Mouse (Mus musculus): ENCODE measurements around the gene Hoxd9.

Hoxd9 gene

GRCm38 (mm10) chr2:74668370-74669229, 28.9 kb upstream of the Hoxd9 start:
- CTCF ChIA-PET: no interaction called here

DNA sequence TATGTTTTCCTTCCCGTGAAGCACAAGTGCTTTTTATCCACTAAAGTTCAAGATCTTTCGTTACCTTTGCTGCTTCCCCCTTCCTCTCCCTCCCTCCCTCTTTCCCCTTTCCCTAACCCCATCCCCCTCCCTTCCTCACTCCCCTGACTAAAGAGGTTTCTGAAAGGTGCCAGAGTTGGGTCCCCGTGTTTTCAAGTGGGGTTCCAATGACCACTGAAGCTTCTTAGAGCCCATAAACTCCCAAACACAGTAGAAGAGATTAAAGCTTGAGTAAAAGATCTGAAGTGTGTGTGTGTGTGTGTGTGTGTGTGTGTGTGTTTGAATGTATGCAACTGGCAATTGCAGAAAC, 28.3 kb upstream of the Hoxd9 start:
- CTCF ChIA-PET: interaction anchor here (0.8 kb wide), 1 partner anchor 17 kb away, joined by 3 read pairs; no protein-coding TSS in a partner anchor

DNA sequence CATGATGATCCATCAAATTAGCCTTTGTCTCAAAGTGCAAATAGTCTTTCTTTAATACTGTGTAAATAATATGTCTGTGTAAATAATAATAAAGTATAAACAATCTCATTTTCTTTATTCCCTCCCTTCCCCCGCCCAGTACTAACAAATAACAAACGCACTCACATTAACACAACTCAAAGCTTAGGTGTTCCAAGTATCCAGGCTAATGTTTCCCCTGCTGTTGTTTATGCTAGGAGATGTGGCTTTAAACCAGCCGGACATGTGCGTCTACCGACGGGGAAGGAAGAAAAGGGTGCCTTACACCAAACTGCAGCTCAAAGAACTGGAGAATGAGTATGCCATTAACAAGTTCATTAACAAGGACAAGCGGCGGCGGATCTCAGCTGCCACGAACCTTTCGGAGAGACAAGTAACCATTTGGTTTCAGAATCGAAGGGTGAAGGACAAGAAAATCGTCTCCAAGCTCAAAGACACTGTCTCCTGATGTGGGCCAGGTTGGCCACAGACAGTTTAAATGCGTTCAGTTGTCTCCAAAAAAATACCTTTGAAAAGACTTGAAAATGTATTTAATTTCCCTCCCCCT, 27.8 kb upstream of the Hoxd9 start:
- CTCF ChIA-PET: interaction anchor here (0.8 kb wide), 1 partner anchor 18 kb away, joined by 3 read pairs; no protein-coding TSS in a partner anchor

DNA sequence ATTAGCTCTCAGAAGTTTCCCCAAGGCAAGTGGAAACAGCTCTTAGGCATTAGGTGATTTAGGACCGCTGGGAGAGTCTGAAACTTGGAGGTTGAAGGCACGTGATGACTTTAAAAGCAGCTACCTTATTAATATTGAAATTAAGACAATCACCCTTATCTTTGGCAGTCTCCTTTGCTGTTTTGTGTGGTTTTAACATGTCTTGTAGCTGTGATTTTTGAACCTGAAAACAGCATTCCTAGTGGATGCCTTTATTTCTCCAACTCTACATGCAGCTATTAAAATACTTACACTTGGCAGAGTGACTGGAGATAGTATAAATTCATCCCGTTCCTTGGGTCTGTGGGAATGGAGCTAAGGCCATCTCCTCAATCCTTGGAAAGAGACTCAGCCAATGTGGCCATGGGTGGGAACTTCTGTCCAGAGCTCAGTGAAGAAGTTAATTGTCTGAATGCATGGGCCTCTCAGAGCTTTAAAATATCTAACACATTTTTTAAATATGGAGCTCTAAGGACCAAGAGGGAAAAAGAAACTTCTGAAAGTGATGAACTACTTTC, 26.8 kb upstream of the Hoxd9 start:
- CTCF ChIA-PET: interaction anchor here (0.6 kb wide), 1 partner anchor 16 kb away, joined by 3 read pairs; no protein-coding TSS in a partner anchor

DNA sequence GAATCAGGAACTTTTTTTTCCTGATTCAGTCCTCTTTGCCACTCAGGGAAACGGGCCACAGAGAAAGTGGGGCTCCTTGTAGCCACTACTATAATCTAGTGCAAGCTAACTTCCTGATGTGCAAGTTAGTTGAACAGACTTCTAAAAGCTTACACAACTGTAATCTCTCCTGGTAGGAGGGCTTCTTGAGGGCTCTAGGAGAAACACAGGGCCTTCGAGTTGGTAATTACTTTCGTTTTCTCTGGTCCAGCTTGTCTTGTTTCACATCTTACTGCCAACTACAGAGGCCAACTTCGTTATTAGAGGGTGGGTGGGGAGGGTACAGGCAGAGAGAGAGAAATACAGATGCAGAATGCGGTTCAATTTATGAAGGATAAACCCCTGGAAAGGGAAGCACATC, 25.7 kb upstream of the Hoxd9 start:
- CTCF ChIA-PET: no interaction called here

DNA sequence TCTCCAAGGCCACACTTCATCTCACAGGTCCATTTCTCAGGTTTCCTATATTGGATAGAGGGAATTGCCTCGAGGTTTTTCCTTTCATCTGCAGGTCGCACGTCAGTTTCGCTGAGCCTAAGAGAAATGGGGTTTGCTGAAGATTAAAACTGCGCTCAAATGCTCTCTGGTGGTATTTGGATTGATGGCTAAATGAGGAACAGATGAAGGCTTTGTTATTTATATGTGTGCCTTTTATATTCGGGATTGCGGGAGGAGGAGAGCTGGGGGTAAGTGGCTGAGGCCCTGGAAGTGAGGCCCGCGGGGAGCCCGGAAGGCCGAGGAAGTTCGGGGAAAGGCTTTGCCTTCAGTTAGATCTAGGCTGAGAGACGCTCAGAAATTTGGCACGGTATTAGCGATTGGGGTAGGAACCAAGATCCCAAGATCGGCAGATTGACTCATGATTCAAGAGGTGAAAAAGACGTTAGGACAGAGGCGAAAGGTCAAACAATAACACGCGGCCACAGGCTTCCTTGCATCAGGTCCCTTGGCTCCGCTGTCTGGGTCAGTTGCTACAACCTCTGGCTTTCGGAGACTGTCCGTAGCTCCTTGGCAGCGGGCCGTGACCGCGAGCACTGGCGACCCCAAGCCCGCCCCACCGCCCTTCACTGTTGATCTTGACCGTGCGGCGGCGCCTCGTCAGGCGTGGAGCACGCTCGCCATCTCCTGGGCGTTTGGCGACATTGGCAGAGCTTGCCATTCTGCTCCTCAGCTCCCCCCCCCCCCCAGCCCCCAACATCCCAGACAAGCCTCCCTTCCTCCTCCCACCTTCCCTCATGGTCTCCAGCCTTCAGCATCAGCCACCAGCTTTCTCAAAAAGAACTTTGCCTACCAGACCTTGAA, 24.8 kb upstream of the Hoxd9 start:
- CTCF ChIA-PET: no interaction called here

- CTCF ChIA-PET: no interaction called here
These were observed 23.6 kb upstream of the Hoxd9 start for GRCm38 (mm10) chr2:74673835-74674425.

DNA sequence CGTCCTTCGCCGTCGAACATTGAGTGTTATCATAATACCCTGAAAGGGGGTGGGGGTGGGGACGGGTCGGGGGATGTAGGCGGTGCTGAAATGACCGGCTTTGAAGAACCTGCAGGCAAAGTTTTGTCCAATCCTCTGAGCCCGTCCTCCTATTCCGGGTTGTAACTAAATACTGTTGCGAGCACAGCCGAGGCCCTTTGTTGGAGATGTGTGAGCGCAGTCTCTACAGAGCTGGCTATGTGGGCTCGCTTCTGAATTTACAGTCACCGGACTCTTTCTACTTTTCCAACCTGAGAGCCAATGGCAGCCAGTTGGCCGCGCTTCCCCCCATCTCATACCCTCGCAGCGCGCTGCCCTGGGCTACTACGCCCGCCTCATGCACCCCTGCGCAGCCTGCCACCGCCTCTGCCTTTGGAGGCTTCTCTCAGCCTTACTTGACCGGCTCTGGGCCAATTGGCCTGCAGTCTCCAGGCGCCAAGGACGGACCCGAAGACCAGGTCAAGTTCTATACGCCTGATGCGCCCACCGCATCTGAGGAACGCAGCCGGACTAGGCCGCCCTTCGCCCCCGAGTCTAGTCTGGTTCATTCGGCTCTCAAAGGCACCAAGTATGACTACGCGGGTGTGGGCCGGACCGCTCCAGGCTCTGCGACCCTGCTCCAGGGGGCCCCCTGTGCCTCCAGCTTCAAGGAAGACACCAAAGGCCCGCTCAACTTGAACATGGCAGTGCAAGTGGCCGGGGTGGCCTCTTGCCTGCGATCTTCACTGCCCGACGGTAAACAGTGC, 22.5 kb upstream of the Hoxd9 start, which contains the start of gene Hoxd12:
Gene Hoxd12, plus strand, starts transcription at position 133 of the 785 bp plus-strand sequence.
- CTCF ChIA-PET: interaction anchor here (0.6 kb wide), 1 partner anchor 25 kb away, joined by 6 read pairs; no protein-coding TSS in a partner anchor

DNA sequence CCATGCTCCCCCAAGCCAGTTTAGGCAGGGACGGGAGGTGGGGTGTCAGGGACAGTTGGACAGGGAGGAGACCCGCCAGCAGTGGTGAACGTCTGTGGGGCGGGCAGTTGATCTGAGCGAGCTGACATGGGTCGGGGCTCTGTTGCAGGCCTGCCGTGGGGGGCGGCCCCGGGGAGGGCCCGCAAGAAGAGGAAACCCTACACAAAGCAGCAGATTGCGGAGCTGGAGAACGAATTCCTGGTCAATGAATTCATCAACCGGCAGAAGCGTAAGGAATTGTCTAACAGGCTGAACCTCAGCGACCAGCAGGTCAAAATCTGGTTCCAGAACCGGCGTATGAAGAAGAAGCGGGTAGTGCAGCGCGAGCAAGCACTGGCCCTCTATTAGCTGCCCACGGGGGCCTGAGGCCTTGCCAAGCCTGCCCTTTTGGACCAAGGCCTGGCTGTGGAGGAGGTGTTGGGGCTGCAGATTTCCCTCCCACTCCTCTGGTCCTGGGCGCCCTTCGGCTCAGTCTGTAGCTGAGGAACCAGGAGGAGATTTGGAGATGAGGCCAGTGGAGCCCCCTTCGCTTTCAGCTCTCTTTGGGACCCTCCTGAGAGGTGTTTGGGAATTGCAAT, 21.8 kb upstream of the Hoxd9 start:
- CTCF ChIA-PET: no interaction called here

GRCm38 (mm10) chr2:74676376-74677052, 21.0 kb upstream of the Hoxd9 start:
- CTCF ChIA-PET: interaction anchor here (0.5 to 0.7 kb wide), 2 partner anchors 12 to 754 kb away, joined by 3 to 4 read pairs; no protein-coding TSS in a partner anchor

DNA sequence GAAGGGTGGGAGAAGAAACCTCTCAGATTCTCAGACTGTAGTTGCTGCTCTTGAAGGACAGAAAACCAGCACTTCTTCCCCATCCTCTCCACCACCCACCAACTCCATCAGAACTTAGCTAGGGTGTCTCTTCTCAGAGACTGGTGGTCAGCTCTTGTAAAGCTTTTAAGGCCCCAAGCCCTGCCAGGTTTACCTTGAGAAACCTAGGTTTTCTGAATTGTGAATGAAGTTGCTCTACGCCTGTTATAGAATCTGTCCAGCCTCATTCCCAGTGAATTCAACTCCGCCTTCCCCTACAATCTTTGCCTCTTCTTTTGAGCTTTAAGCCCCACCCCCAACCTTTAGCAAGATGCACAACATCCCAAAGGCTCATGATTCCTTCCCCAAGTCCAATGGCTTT, 20.4 kb upstream of the Hoxd9 start:
- CTCF ChIA-PET: interaction anchor here (0.5 to 0.7 kb wide), 2 partner anchors 13 to 755 kb away, joined by 3 to 4 read pairs; no protein-coding TSS in a partner anchor

GRCm38 (mm10) chr2:74678891-74679595, 18.5 kb upstream of the Hoxd9 start, which contains the start of gene Hoxd11:
Hoxd11 (plus strand) TSS chr2:74679557.
- CTCF ChIA-PET: no interaction called here

GRCm38 (mm10) chr2:74679596-74679971, 17.9 kb upstream of the Hoxd9 start:
- CTCF ChIA-PET: no interaction called here

DNA sequence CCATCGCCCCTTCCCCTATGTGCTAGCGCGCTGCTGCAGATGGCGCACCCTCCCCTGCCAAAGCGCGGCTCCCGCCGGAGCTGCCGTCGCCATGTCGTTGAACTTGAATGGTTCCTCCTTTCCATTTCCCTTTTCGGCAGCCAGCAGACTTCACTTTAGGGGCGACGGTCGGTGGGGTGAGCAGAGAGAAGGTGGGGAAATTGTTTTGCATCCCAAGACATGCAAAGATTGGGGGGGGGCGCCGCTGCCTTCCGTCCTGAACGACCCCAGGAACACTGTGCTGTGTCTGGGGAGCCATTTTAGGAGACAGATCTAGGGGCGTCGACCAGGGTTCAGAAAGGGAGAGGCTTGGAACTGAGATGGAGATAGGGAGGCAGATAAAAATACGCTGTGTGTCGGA, 17.5 kb upstream of the Hoxd9 start:
- CTCF ChIA-PET: interaction anchor here (0.6 kb wide), 1 partner anchor 23 kb away, joined by 6 read pairs; no protein-coding TSS in a partner anchor

DNA sequence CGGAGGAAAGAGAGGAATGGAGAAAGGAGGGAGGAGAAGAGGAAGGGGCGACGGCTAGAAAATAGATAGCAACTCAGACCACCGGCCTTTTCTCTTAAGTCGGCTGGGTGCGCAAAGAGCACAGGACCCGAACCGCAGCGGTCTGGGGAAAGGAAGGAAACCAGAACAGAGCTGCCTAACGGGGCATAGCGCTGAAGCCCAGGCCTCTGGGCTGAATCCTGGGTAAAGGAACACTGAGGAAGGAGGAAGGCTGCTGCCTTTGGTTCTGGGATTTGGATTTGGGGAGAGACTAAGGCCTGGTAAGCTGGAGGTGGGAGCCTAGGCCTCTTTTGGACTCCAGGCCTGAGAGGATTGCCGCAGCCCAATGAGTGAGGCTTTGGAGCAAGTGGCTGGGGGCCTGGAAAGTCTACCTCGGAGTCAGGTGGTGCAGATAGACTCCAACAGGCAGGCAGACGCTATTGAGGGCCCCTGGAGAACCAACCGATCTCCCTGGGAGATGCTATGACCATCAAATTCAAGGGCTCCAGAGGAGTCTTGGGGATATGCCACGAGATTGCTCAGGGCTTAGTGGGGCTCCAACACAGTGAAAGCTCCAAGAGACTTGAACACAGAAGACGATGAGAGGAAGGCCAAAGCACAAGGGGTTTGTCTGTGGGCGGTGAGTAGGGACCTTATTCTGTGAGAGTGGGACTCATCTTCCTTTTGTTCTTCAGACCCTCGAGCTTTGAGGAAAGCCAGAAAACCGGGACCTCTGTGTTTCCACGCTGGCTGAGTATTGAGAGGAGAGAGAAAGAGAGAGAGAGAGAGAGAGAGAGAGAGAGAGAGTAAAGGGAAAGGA, 16.7 kb upstream of the Hoxd9 start:
- CTCF ChIA-PET: interaction anchor here (0.6 kb wide), 1 partner anchor 24 kb away, joined by 6 read pairs; no protein-coding TSS in a partner anchor

- CTCF ChIA-PET: no interaction called here
These were observed 15.7 kb upstream of the Hoxd9 start for GRCm38 (mm10) chr2:74681594-74682531.

- CTCF ChIA-PET: no interaction called here
These were observed 14.7 kb upstream of the Hoxd9 start for GRCm38 (mm10) chr2:74682796-74683195.
